Mouse (Mus musculus) limb, embryonic 10.5 days (tissue): Measurements from ENCODE around the gene Asic2. TPM values are rescaled to one million over a fixed set of nuclear protein-coding genes. Genes with fewer than 3 reads are reported as not detected.

Source experiments
- DNase-seq: peaks from one replicate; pipeline ENCODE4 v3.0.0-alpha.2; 2017; ENCODE audit warnings: low spot score
- H3K27ac ChIP-seq: fragments of 300-500 bp; sonication (generic); 2 replicates; pipeline ENCODE4 v1.5.1; 2016; ENCODE audit warnings: mild to moderate bottlenecking
- H3K27me3 ChIP-seq: fragments of 300-500 bp; sonication (generic); 2 replicates; pipeline ENCODE4 v1.6.1; 2016; ENCODE audit warnings: low read depth, mild to moderate bottlenecking; ENCODE audit not compliant: poor library complexity, severe bottlenecking
- H3K36me3 ChIP-seq: fragments of 300-500 bp; sonication (generic); 2 replicates; pipeline ENCODE4 v1.6.1; 2016; ENCODE audit warnings: mild to moderate bottlenecking, moderate library complexity
- H3K4me1 ChIP-seq: fragments of 300-500 bp; sonication (generic); 2 replicates; pipeline ENCODE4 v1.6.1; 2016
- H3K4me3 ChIP-seq: fragments of 300-500 bp; sonication (generic); 2 replicates; pipeline ENCODE4 v1.5.1; 2016; ENCODE audit warnings: mild to moderate bottlenecking, moderate library complexity
- H3K9me3 ChIP-seq: fragments of 300-500 bp; sonication (generic); replicated peaks from 2 replicates; pipeline ENCODE4 v1.6.1; 2016; ENCODE audit warnings: mild to moderate bottlenecking
- WGBS: fragments of 180-500 bp; shearing (Covaris S2); methylation state at CpG from one replicate; pipeline ENCODE4 v1.1.7; 2016; 5-methylcytosine and 5-hydroxymethylcytosine counted together
- polyA plus RNA-seq: library from polyadenylated mRNA; unstranded; fragments of >200 nt; fragmentation: Nextera tagmentation; extraction: Ambion mirVana; gene quantifications from 2 replicates; pipeline ENCODE4 v1.2.1, GENCODE M21; 2016

Asic2 gene
- polyA plus RNA-seq, 1 experiment from 2014 or later: 1.1 TPM

- no peak for DNase-seq
- H3K27me3 ChIP-seq: no peaks in the 10 kb centered on the region
- no peak overlapping the region for H3K27ac ChIP-seq
- H3K4me1 ChIP-seq: peaks cover 4% of the 10 kb centered on the region; the same call in 1 of the 2 replicates
- H3K9me3 ChIP-seq: no peaks in the 10 kb centered on the region
- no peaks in the 10 kb centered on the region for H3K36me3 ChIP-seq
- no peak overlapping the region for H3K4me3 ChIP-seq
- 72% methylated on average over 11 of the region's 11 CpGs for WGBS
Observed at GRCm38 (mm10) chr11:80877131-80877651, 1091.1 kb downstream of the Asic2 start.

- WGBS: 63% methylated on average over 17 of the region's 17 CpGs
- peaks cover 4% of the 10 kb centered on the region; the same call in 1 of the 2 replicates for H3K4me1 ChIP-seq
- H3K27ac ChIP-seq: no peak overlapping the region
- H3K36me3 ChIP-seq: no peaks in the 10 kb centered on the region
- no peaks in the 10 kb centered on the region for H3K27me3 ChIP-seq
- peak; percentile 80 for DNase-seq
- no peaks in the 10 kb centered on the region for H3K9me3 ChIP-seq
- H3K4me3 ChIP-seq: no peak overlapping the region
Observed at GRCm38 (mm10) chr11:80872509-80873474, 1095.5 kb downstream of the Asic2 start.

- WGBS: 83% methylated on average over 1 of the region's 1 CpGs
- no peak overlapping the region for H3K27ac ChIP-seq
- DNase-seq: no peak
- H3K4me1 ChIP-seq: no peaks in the 10 kb centered on the region
- H3K27me3 ChIP-seq: no peaks in the 10 kb centered on the region
- no peak overlapping the region for H3K4me3 ChIP-seq
- H3K9me3 ChIP-seq: no peaks in the 10 kb centered on the region
- no peaks in the 10 kb centered on the region for H3K36me3 ChIP-seq
Observed at GRCm38 (mm10) chr11:80868039-80868438, 1100.2 kb downstream of the Asic2 start.

GRCm38 (mm10) chr11:80862941-80863340, 1105.3 kb downstream of the Asic2 start:
- Histone ChIP-seq H3K9me3 (no peaks in the 10 kb centered on the region), H3K4me3 (no peak overlapping the region), H3K4me1 (no peaks in the 10 kb centered on the region), H3K36me3 (no peaks in the 10 kb centered on the region), H3K27me3 (no peaks in the 10 kb centered on the region), H3K27ac (no peak overlapping the region)
- no peak for DNase-seq
- 92% methylated on average over 7 of the region's 7 CpGs for WGBS

- H3K4me1 ChIP-seq: no peaks in the 10 kb centered on the region
- WGBS: 76% methylated on average over 10 of the region's 10 CpGs
- no peak within 1 kb of the TSS for H3K27ac ChIP-seq
- no peaks in the 10 kb centered on the region for H3K27me3 ChIP-seq
- no peak for DNase-seq
- no peaks in the 10 kb centered on the region for H3K36me3 ChIP-seq
- no peaks in the 10 kb centered on the region for H3K9me3 ChIP-seq
- no peak within 1 kb of the TSS for H3K4me3 ChIP-seq
Observed at GRCm38 (mm10) chr11:80858065-80858464, 1110.2 kb downstream of the Asic2 start, which contains the start of gene Spaca3. Gene Spaca3, plus strand, starts transcription at chr11:80858365.

- no peak for DNase-seq
- 86% methylated on average over 2 of the region's 2 CpGs for WGBS
- Histone ChIP-seq H3K4me3 (no peak overlapping the region), H3K27me3 (no peaks in the 10 kb centered on the region), H3K4me1 (0 out of 2 replicates have a peak, but pooled peaks cover 3% of the 10 kb centered on the region), H3K27ac (no peak overlapping the region), H3K36me3 (no peaks in the 10 kb centered on the region), H3K9me3 (no peaks in the 10 kb centered on the region)
Observed at GRCm38 (mm10) chr11:80856827-80857226, 1111.4 kb downstream of the Asic2 start.

GRCm38 (mm10) chr11:80854908-80855307, 1113.3 kb downstream of the Asic2 start:
- WGBS: 58% methylated on average over 7 of the region's 7 CpGs
- no peaks in the 10 kb centered on the region for H3K36me3 ChIP-seq
- H3K4me3 ChIP-seq: no peak overlapping the region
- H3K4me1 ChIP-seq: 0 out of 2 replicates have a peak, but pooled peaks cover 3% of the 10 kb centered on the region
- no peak overlapping the region for H3K27ac ChIP-seq
- DNase-seq: no peak
- H3K27me3 ChIP-seq: no peaks in the 10 kb centered on the region
- H3K9me3 ChIP-seq: no peaks in the 10 kb centered on the region

GRCm38 (mm10) chr11:80854430-80854829, 1113.8 kb downstream of the Asic2 start:
- 90% methylated on average over 11 of the region's 11 CpGs for WGBS
- Histone ChIP-seq H3K36me3 (no peaks in the 10 kb centered on the region), H3K4me1 (0 out of 2 replicates have a peak, but pooled peaks cover 3% of the 10 kb centered on the region), H3K27ac (no peak overlapping the region), H3K4me3 (no peak overlapping the region), H3K9me3 (no peaks in the 10 kb centered on the region), H3K27me3 (no peaks in the 10 kb centered on the region)
- no peak for DNase-seq

- DNase-seq: no peak
- no peaks in the 10 kb centered on the region for H3K36me3 ChIP-seq
- no peak overlapping the region for H3K4me3 ChIP-seq
- H3K27ac ChIP-seq: no peak overlapping the region
- no peaks in the 10 kb centered on the region for H3K9me3 ChIP-seq
- H3K4me1 ChIP-seq: peaks cover 5% of the 10 kb centered on the region; the same call in 1 of the 2 replicates
- H3K27me3 ChIP-seq: no peaks in the 10 kb centered on the region
- 78% methylated on average over 3 of the region's 3 CpGs for WGBS
Observed at GRCm38 (mm10) chr11:80853014-80853413, 1115.2 kb downstream of the Asic2 start.

- no peak overlapping the region for H3K4me3 ChIP-seq
- DNase-seq: peak; percentile 34
- no peaks in the 10 kb centered on the region for H3K9me3 ChIP-seq
- WGBS: 48% methylated on average over 5 of the region's 5 CpGs
- H3K4me1 ChIP-seq: peaks cover 9% of the 10 kb centered on the region; the same call in 1 of the 2 replicates
- no peaks in the 10 kb centered on the region for H3K27me3 ChIP-seq
- no peak overlapping the region for H3K27ac ChIP-seq
- H3K36me3 ChIP-seq: no peaks in the 10 kb centered on the region
Observed at GRCm38 (mm10) chr11:80851859-80852258, 1116.4 kb downstream of the Asic2 start.

GRCm38 (mm10) chr11:80848131-80848530, 1120.1 kb downstream of the Asic2 start:
- DNase-seq: no peak
- no peaks in the 10 kb centered on the region for H3K36me3 ChIP-seq
- H3K4me1 ChIP-seq: peaks cover 17% of the 10 kb centered on the region
- no peak overlapping the region for H3K4me3 ChIP-seq
- no peaks in the 10 kb centered on the region for H3K9me3 ChIP-seq
- no peak overlapping the region for H3K27ac ChIP-seq
- H3K27me3 ChIP-seq: no peaks in the 10 kb centered on the region
- WGBS: 48% methylated on average over 5 of the region's 5 CpGs

GRCm38 (mm10) chr11:80846115-80846514, 1122.1 kb downstream of the Asic2 start:
- Histone ChIP-seq H3K27me3 (no peaks in the 10 kb centered on the region), H3K27ac (0 out of 2 replicates have a peak overlapping the region, but pooled peaks have one; percentile 2), H3K4me3 (no peak overlapping the region), H3K36me3 (no peaks in the 10 kb centered on the region), H3K4me1 (peaks cover 14% of the 10 kb centered on the region), H3K9me3 (no peaks in the 10 kb centered on the region)
- 53% methylated on average over 3 of the region's 3 CpGs for WGBS
- no peak for DNase-seq

- WGBS: 43% methylated on average over 7 of the region's 7 CpGs
- Histone ChIP-seq H3K27ac (0 out of 2 replicates have a peak overlapping the region, but pooled peaks have one; percentile 2), H3K4me1 (peaks cover 14% of the 10 kb centered on the region), H3K36me3 (no peaks in the 10 kb centered on the region), H3K9me3 (no peaks in the 10 kb centered on the region), H3K27me3 (no peaks in the 10 kb centered on the region), H3K4me3 (no peak overlapping the region)
- no peak for DNase-seq
Observed at GRCm38 (mm10) chr11:80845486-80845885, 1122.8 kb downstream of the Asic2 start.
